Mouse (Mus musculus) stomach, embryonic 15.5 days (tissue): ENCODE data around the gene Kcnip2. TPM values are rescaled to one million over a fixed set of nuclear protein-coding genes. Genes with fewer than 3 reads are reported as not detected.
"Not testable (repeated sequence)": the region's sequence is repeated elsewhere in the genome, so short reads cannot be mapped to it uniquely, and the experiment has no call there.

Source experiments
- ATAC-seq: fragments of 200-750 bp; cut with Nextera tagmentation; 2 replicates; pipeline ENCODE4 v1.8.0; 2017; ENCODE audit warnings: low read depth, moderate number of reproducible peaks, moderate TSS enrichment; ENCODE audit not compliant: insufficient read depth, low FRiP score
- H3K27ac ChIP-seq: fragments of 300-500 bp; sonication (generic); 2 replicates; pipeline ENCODE4 v1.5.1; 2015; ENCODE audit warnings: mild to moderate bottlenecking, inconsistent platforms
- H3K27me3 ChIP-seq: fragments of 300-500 bp; sonication (generic); replicated peaks from 2 replicates; pipeline ENCODE4 v1.6.1; 2015; ENCODE audit warnings: inconsistent platforms
- H3K36me3 ChIP-seq: fragments of 300-500 bp; sonication (generic); 2 replicates; pipeline ENCODE4 v1.6.1; 2015; ENCODE audit warnings: inconsistent platforms
- H3K4me1 ChIP-seq: fragments of 300-500 bp; sonication (generic); 2 replicates; pipeline ENCODE4 v1.6.1; 2015; ENCODE audit warnings: inconsistent platforms
- H3K4me2 ChIP-seq: fragments of 300-500 bp; sonication (generic); 2 replicates; pipeline ENCODE4 v1.6.1; 2015; ENCODE audit warnings: mild to moderate bottlenecking, inconsistent platforms
- H3K4me3 ChIP-seq: fragments of 300-500 bp; sonication (generic); replicated peaks from 2 replicates; pipeline ENCODE4 v1.5.1; 2015; ENCODE audit warnings: inconsistent platforms
- H3K9ac ChIP-seq: fragments of 300-500 bp; sonication (generic); 2 replicates; pipeline ENCODE4 v1.6.1; 2015; ENCODE audit warnings: inconsistent platforms
- H3K9me3 ChIP-seq: fragments of 300-500 bp; sonication (generic); 2 replicates; pipeline ENCODE4 v1.6.1; 2016; ENCODE audit warnings: inconsistent platforms
- WGBS: fragments of 180-500 bp; shearing (Covaris S2); methylation state at CpG from one replicate; pipeline ENCODE4 v1.1.7; 2015; 5-methylcytosine and 5-hydroxymethylcytosine counted together
- polyA plus RNA-seq: library from polyadenylated mRNA; unstranded; fragments of >200 nt; fragmentation: Nextera tagmentation; extraction: Ambion mirVana; gene quantifications from 2 replicates; pipeline ENCODE4 v1.2.1, GENCODE M21; 2015

The Kcnip2 gene
- polyA plus RNA-seq, 1 experiment from 2014 or later = 2.8 TPM

- 0 out of 2 replicates have a peak, but pooled peaks cover 10% of the 10 kb centered on the region for H3K4me1 ChIP-seq
- H3K9ac ChIP-seq = no peak overlapping the region
- H3K4me2 ChIP-seq = no peak overlapping the region
- H3K27ac ChIP-seq = no peak overlapping the region
- no peaks in the 10 kb centered on the region for H3K27me3 ChIP-seq
- WGBS = 89% methylated on average over 4 of the region's 4 CpGs
- ATAC-seq = no peak
- H3K9me3 ChIP-seq = no peaks in the 10 kb centered on the region
- no peak overlapping the region for H3K4me3 ChIP-seq
- H3K36me3 ChIP-seq = no peaks in the 10 kb centered on the region
Observed at GRCm38 (mm10) chr19:45807732-45808131, 8.1 kb downstream of the Kcnip2 start.

- not testable (repeated sequence) for H3K4me2 ChIP-seq, H3K36me3 ChIP-seq, H3K4me1 ChIP-seq, H3K4me3 ChIP-seq, H3K27me3 ChIP-seq, H3K27ac ChIP-seq, H3K9me3 ChIP-seq, H3K9ac ChIP-seq, ATAC-seq
- 87% methylated on average over 6 of the region's 6 CpGs for whole genome bisulfite sequencing
Observed at GRCm38 (mm10) chr19:45805817-45806216, 10.0 kb downstream of the Kcnip2 start.

- Histone ChIP-seq H3K9me3 (no peaks in the 10 kb centered on the region), H3K36me3 (no peaks in the 10 kb centered on the region), H3K4me3 (no peak overlapping the region), H3K27ac (no peak overlapping the region), H3K4me1 (no peaks in the 10 kb centered on the region), H3K27me3 (no peaks in the 10 kb centered on the region), H3K4me2 (no peak overlapping the region), H3K9ac (no peak overlapping the region)
- 27% methylated on average over 12 of the region's 12 CpGs for WGBS
- peak; percentile 51; the same call in 1 of the 2 replicates for ATAC-seq
Observed at GRCm38 (mm10) chr19:45804593-45805368, 11.1 kb downstream of the Kcnip2 start.

- Histone ChIP-seq H3K4me3 (no peak overlapping the region), H3K36me3 (no peaks in the 10 kb centered on the region), H3K9ac (no peak overlapping the region), H3K4me2 (no peak overlapping the region), H3K9me3 (no peaks in the 10 kb centered on the region), H3K4me1 (no peaks in the 10 kb centered on the region), H3K27me3 (no peaks in the 10 kb centered on the region), H3K27ac (no peak overlapping the region)
- ATAC-seq = 0 out of 2 replicates have a peak, but pooled peaks have one; percentile 59
- WGBS = 26% methylated on average over 3 of the region's 4 CpGs
Observed at GRCm38 (mm10) chr19:45803408-45803807, 12.5 kb downstream of the Kcnip2 start.

GRCm38 (mm10) chr19:45802702-45803101 is 13.2 kb downstream of the Kcnip2 start:
- no peaks in the 10 kb centered on the region for H3K4me1 ChIP-seq

GRCm38 (mm10) chr19:45796879-45797278 is 19.0 kb downstream of the Kcnip2 start:
- H3K36me3 ChIP-seq = no peaks in the 10 kb centered on the region

More at GRCm38 (mm10) chr19:45802702-45803101, 13.2 kb downstream of the Kcnip2 start:
- WGBS = 71% methylated on average over 4 of the region's 4 CpGs
- Histone ChIP-seq H3K36me3 (no peaks in the 10 kb centered on the region), H3K27me3 (no peaks in the 10 kb centered on the region), H3K9me3 (no peaks in the 10 kb centered on the region), H3K9ac (no peak overlapping the region), H3K4me2 (no peak overlapping the region), H3K4me3 (no peak overlapping the region), H3K27ac (no peak overlapping the region)
- ATAC-seq = peak; percentile 63; the same call in 1 of the 2 replicates

GRCm38 (mm10) chr19:45796061-45796556 is 19.8 kb downstream of the Kcnip2 start:
- Histone ChIP-seq H3K27ac (no peak overlapping the region), H3K9me3 (no peaks in the 10 kb centered on the region), H3K9ac (no peak overlapping the region), H3K27me3 (no peaks in the 10 kb centered on the region), H3K4me2 (peak overlapping the region; percentile 42), H3K4me1 (no peaks in the 10 kb centered on the region), H3K36me3 (no peaks in the 10 kb centered on the region), H3K4me3 (peak overlapping the region; percentile 11; the same call in 1 of the 2 replicates)
- 14% methylated on average over 15 of the region's 15 CpGs for WGBS
- ATAC-seq = peak; percentile 61; the same call in 1 of the 2 replicates

More at GRCm38 (mm10) chr19:45796879-45797278, 19.0 kb downstream of the Kcnip2 start:
- H3K4me2 ChIP-seq = no peak overlapping the region
- no peaks in the 10 kb centered on the region for H3K27me3 ChIP-seq
- no peaks in the 10 kb centered on the region for H3K4me1 ChIP-seq
- 74% methylated on average over 15 of the region's 15 CpGs for WGBS
- no peaks in the 10 kb centered on the region for H3K9me3 ChIP-seq
- H3K4me3 ChIP-seq = no peak overlapping the region
- H3K27ac ChIP-seq = no peak overlapping the region
- H3K9ac ChIP-seq = no peak overlapping the region
- no peak for ATAC-seq

- H3K4me3 ChIP-seq = no peak overlapping the region; the same call in 1 of the 2 replicates
- ATAC-seq = 0 out of 2 replicates have a peak, but pooled peaks have one; percentile 7
- no peaks in the 10 kb centered on the region for H3K27me3 ChIP-seq
- H3K9ac ChIP-seq = no peak overlapping the region
- WGBS = 22% methylated on average over 15 of the region's 15 CpGs
- no peaks in the 10 kb centered on the region for H3K9me3 ChIP-seq
- no peaks in the 10 kb centered on the region for H3K36me3 ChIP-seq
- H3K27ac ChIP-seq = no peak overlapping the region
- no peaks in the 10 kb centered on the region for H3K4me1 ChIP-seq
- H3K4me2 ChIP-seq = peak overlapping the region; percentile 42
Observed at GRCm38 (mm10) chr19:45795406-45795944, 20.4 kb downstream of the Kcnip2 start.

GRCm38 (mm10) chr19:45794718-45795117 is 21.1 kb downstream of the Kcnip2 start:
- 68% methylated on average over 6 of the region's 6 CpGs for WGBS
- H3K4me1 ChIP-seq = no peaks in the 10 kb centered on the region
- H3K9ac ChIP-seq = no peak overlapping the region
- no peaks in the 10 kb centered on the region for H3K9me3 ChIP-seq
- H3K4me3 ChIP-seq = no peak overlapping the region
- H3K27me3 ChIP-seq = no peaks in the 10 kb centered on the region
- no peaks in the 10 kb centered on the region for H3K36me3 ChIP-seq
- no peak for ATAC-seq
- H3K4me2 ChIP-seq = no peak overlapping the region
- H3K27ac ChIP-seq = no peak overlapping the region

- ATAC-seq = no peak
- Histone ChIP-seq H3K36me3 (no peaks in the 10 kb centered on the region), H3K9me3 (no peaks in the 10 kb centered on the region), H3K27ac (no peak overlapping the region), H3K4me3 (no peak overlapping the region), H3K4me2 (no peak overlapping the region), H3K27me3 (no peaks in the 10 kb centered on the region), H3K9ac (no peak overlapping the region), H3K4me1 (no peaks in the 10 kb centered on the region)
- WGBS = 88% methylated on average over 6 of the region's 6 CpGs
Observed at GRCm38 (mm10) chr19:45792404-45792803, 23.5 kb downstream of the Kcnip2 start.

- no peaks in the 10 kb centered on the region for H3K4me1 ChIP-seq
- no peaks in the 10 kb centered on the region for H3K36me3 ChIP-seq
- H3K9ac ChIP-seq = no peak overlapping the region
- no peaks in the 10 kb centered on the region for H3K9me3 ChIP-seq
- H3K4me3 ChIP-seq = no peak overlapping the region
- H3K27ac ChIP-seq = peak overlapping the region; percentile 57; the same call in 1 of the 2 replicates
- no peak overlapping the region for H3K4me2 ChIP-seq
- H3K27me3 ChIP-seq = no peaks in the 10 kb centered on the region
- peak; percentile 82 for ATAC-seq
- WGBS = 69% methylated on average over 13 of the region's 13 CpGs
Observed at GRCm38 (mm10) chr19:45789888-45790874, 25.7 kb downstream of the Kcnip2 start.
